Mouse (Mus musculus) MEL (cell line): Measurements from ENCODE around the gene Dnase1l2.

ENCODE experiments used
- CHD2 ChIP-seq: IDR thresholded peaks from 2 replicates; pipeline ENCODE4 v1.6.1; 2011; ENCODE audit warnings: low read length, improper control_type of control experiment
- CTCF ChIP-seq, 3 experiments: IDR thresholded peaks in 2 of 3; conservative IDR thresholded peaks in 1 of 3; 2 replicates each; pipeline ENCODE4 v1.5.1; 2011 to 2012; ENCODE audit warnings: low read length in 3 of 3, low read depth in 2 of 3, mild to moderate bottlenecking in 2 of 3, improper control_type of control experiment in 1 of 3, inconsistent platforms in 1 of 3, mixed read lengths in 1 of 3, moderate library complexity in 1 of 3; ENCODE audit not compliant: control insufficient read depth in 1 of 3, insufficient read depth in 1 of 3, poor library complexity in 1 of 3, severe bottlenecking in 1 of 3
- MAFK ChIP-seq: IDR thresholded peaks from 2 replicates; pipeline ENCODE4 v1.6.1; 2011; ENCODE audit warnings: low read depth, mild to moderate bottlenecking, low read length, improper control_type of control experiment, borderline replicate concordance
- NRF1 ChIP-seq: IDR thresholded peaks from 2 replicates; pipeline ENCODE4 v1.6.1; 2014; ENCODE audit warnings: low read depth, mild to moderate bottlenecking, inconsistent platforms, low read length, improper control_type of control experiment, moderate library complexity; ENCODE audit not compliant: poor library complexity, insufficient read depth, severe bottlenecking
- POLR2A ChIP-seq, 2 experiments: IDR thresholded peaks; 2 replicates each; pipeline ENCODE4 v1.6.1; 2011 to 2012; ENCODE audit warnings: low read length in 2 of 2, mild to moderate bottlenecking in 2 of 2, control low read depth in 1 of 2, improper control_type of control experiment in 1 of 2, low read depth in 1 of 2, moderate library complexity in 1 of 2; ENCODE audit not compliant: control insufficient read depth in 1 of 2, insufficient read depth in 1 of 2, poor library complexity in 1 of 2
- TCF12 ChIP-seq: IDR thresholded peaks from 2 replicates; pipeline ENCODE4 v1.6.1; 2014; ENCODE audit warnings: low read depth, mild to moderate bottlenecking, inconsistent platforms, low read length, improper control_type of control experiment, moderate library complexity
- ZC3H11A ChIP-seq: IDR thresholded peaks from 2 replicates; pipeline ENCODE4 v1.6.1; 2012; ENCODE audit warnings: low read depth, mild to moderate bottlenecking, inconsistent platforms, low read length, improper control_type of control experiment

DNA sequence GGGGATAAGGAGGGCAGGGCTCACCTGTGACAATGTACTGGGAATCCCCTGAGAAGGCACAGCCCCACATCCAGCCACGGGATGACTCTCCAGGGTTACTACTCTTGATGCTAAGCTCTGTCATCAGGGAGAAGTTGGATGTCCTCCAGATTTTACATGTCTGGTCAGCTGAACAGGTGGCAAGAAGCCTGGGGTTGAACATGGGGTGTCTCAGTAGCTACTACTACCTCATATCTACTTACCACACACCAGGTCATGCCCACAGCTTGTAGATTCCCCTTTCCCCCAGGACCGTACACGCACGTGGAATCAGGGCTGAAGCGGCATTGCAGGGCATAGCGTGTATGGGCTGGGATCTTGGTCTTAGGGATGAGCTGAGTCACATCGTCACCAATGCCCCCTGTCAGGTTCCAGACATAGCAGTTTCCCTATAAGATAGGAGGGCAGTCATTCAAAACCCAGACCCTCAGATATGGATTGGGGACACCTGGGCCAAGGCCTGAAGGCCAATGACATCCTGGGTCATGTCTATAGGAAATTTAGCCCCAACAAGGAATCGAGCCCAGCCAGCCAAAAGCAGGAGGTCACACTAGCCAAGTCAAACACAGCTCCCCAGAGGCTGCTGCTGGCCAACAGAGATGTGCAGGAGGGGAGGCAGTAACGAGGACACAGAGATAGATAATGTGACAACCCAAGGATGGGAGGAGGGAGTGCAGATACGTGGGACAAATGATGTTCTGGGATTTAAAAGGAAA lies 33.3 kb upstream of the Dnase1l2 start:
- TF ChIP-seq NRF1 = no peak
- no peak for TF ChIP-seq TCF12
- no peak for TF ChIP-seq ZC3H11A
- no peak for TF ChIP-seq CHD2
- TF ChIP-seq CTCF (IDR thresholded peaks at IDR 0.05 in 2 of 3, conservative IDR thresholded peaks at IDR 0.05 in 1 of 3; ENCODE audit: control insufficient read depth in 1 of 3, insufficient read depth in 1 of 3, low read depth in 2 of 3, low read length in 3 of 3, poor library complexity in 1 of 3, severe bottlenecking in 1 of 3) = no peak
- no peak for TF ChIP-seq POLR2A (IDR thresholded peaks at IDR 0.05; ENCODE audit: control insufficient read depth in 1 of 2, insufficient read depth in 1 of 2, low read depth in 1 of 2, low read length in 2 of 2, poor library complexity in 1 of 2)
- TF ChIP-seq MAFK = no peak
